Mouse (Mus musculus) embryonic fibroblast, embryonic 13.5 days (primary cell): ENCODE data around the gene Yy1. TPM values are rescaled to one million over a fixed set of nuclear protein-coding genes. Genes with fewer than 3 reads are reported as not detected.

Experiments
- H3K27ac ChIP-seq: 2 replicates; pipeline ENCODE4 v1.5.1; 2012; ENCODE audit warnings: low read length, control low read depth, inconsistent platforms; ENCODE audit not compliant: insufficient read depth
- H3K4me1 ChIP-seq: 2 replicates; pipeline ENCODE4 v1.6.1; 2011; ENCODE audit warnings: low read length; ENCODE audit not compliant: control insufficient read depth, insufficient read depth
- H3K4me3 ChIP-seq: 2 replicates; pipeline ENCODE4 v1.5.1; 2011; ENCODE audit warnings: mild to moderate bottlenecking, control low read depth, low read length; ENCODE audit not compliant: insufficient read depth
- CTCF ChIP-seq: IDR thresholded peaks from 2 replicates; pipeline ENCODE4 v1.5.1; 2011; ENCODE audit warnings: mild to moderate bottlenecking, control low read depth, low read length, moderate library complexity, borderline replicate concordance; ENCODE audit not compliant: insufficient read depth
- POLR2A ChIP-seq: IDR thresholded peaks from 2 replicates; pipeline ENCODE4 v1.6.1; 2011; ENCODE audit warnings: low read depth, mild to moderate bottlenecking, control low read depth, low read length, moderate library complexity
- polyA plus RNA-seq: library from polyadenylated mRNA; stranded (reverse); fragments of >200 nt; gene quantifications from 2 replicates; pipeline ENCODE4 v1.2.4, GENCODE M21; 2011; ENCODE audit warnings: low read depth; ENCODE audit not compliant: missing spikeins, insufficient read length

Gene Yy1
- polyA plus RNA-seq, 1 experiment = 71.2 TPM

GRCm38 (mm10) chr12:108824225-108824874 is 31.6 kb downstream of the Yy1 start:
- TF ChIP-seq CTCF (no peak), POLR2A (no peak)
- Histone ChIP-seq H3K27ac (no peak overlapping the region), H3K4me1 (no peaks in the 10 kb centered on the region), H3K4me3 (no peak overlapping the region)

GRCm38 (mm10) chr12:108825561-108826224 is 32.9 kb downstream of the Yy1 start:
- Histone ChIP-seq H3K4me1 (no peaks in the 10 kb centered on the region), H3K27ac (no peak overlapping the region), H3K4me3 (no peak overlapping the region)
- no peak for TF ChIP-seq POLR2A
- TF ChIP-seq CTCF = no peak

GRCm38 (mm10) chr12:108826282-108826957 is 33.6 kb downstream of the Yy1 start:
- Histone ChIP-seq H3K27ac (no peak overlapping the region), H3K4me1 (no peaks in the 10 kb centered on the region), H3K4me3 (no peak overlapping the region)
- TF ChIP-seq CTCF = no peak
- no peak for TF ChIP-seq POLR2A

GRCm38 (mm10) chr12:108826958-108827535 is 34.3 kb downstream of the Yy1 start:
- Histone ChIP-seq H3K27ac (no peak overlapping the region), H3K4me1 (peaks cover 3% of the 10 kb centered on the region; the same call in 1 of the 2 replicates), H3K4me3 (no peak overlapping the region)
- TF ChIP-seq POLR2A (no peak), CTCF (no peak)

- no peak overlapping the region for H3K4me3 ChIP-seq
- peaks cover 3% of the 10 kb centered on the region; the same call in 1 of the 2 replicates for H3K4me1 ChIP-seq
- no peak overlapping the region for H3K27ac ChIP-seq
- TF ChIP-seq CTCF = no peak
- no peak for TF ChIP-seq POLR2A
These were observed 34.9 kb downstream of the Yy1 start for GRCm38 (mm10) chr12:108827641-108828040.

- no peak for TF ChIP-seq POLR2A
- TF ChIP-seq CTCF = no peak
- Histone ChIP-seq H3K4me1 (peaks cover 7% of the 10 kb centered on the region; the same call in 1 of the 2 replicates), H3K4me3 (no peak overlapping the region), H3K27ac (no peak overlapping the region)
These were observed 36.9 kb downstream of the Yy1 start for GRCm38 (mm10) chr12:108829636-108830035.

GRCm38 (mm10) chr12:108830358-108830757 is 37.6 kb downstream of the Yy1 start:
- no peak for TF ChIP-seq POLR2A
- Histone ChIP-seq H3K27ac (no peak overlapping the region), H3K4me3 (no peak overlapping the region), H3K4me1 (peaks cover 9% of the 10 kb centered on the region; the same call in 1 of the 2 replicates)

- no peak for TF ChIP-seq CTCF
- no peak for TF ChIP-seq POLR2A
- H3K27ac ChIP-seq = no peak overlapping the region
- H3K4me1 ChIP-seq = peaks cover 9% of the 10 kb centered on the region; the same call in 1 of the 2 replicates
- H3K4me3 ChIP-seq = no peak overlapping the region
These were observed 39.3 kb downstream of the Yy1 start for GRCm38 (mm10) chr12:108831966-108832643.

- TF ChIP-seq POLR2A = no peak
- no peak for TF ChIP-seq CTCF
- H3K4me1 ChIP-seq = peaks cover 12% of the 10 kb centered on the region; the same call in 1 of the 2 replicates
- no peak overlapping the region for H3K4me3 ChIP-seq
- H3K27ac ChIP-seq = no peak overlapping the region
These were observed 40.1 kb downstream of the Yy1 start for GRCm38 (mm10) chr12:108832851-108833250.
